Mouse (Mus musculus) monocyte, adult 5-6 weeks (primary cell): ENCODE measurements around the gene Dleu7. TPM values are rescaled to one million over a fixed set of nuclear protein-coding genes. Genes with fewer than 3 reads are reported as not detected.

ENCODE experiments used
- ATAC-seq: fragments of 153-309, 156-312 bp; replicated peaks from 2 replicates; pipeline ENCODE4 v1.8.0; 2017; ENCODE audit warnings: mild to moderate bottlenecking; ENCODE audit not compliant: low TSS enrichment, insufficient number of reproducible peaks, severe bottlenecking, poor library complexity, low FRiP score
- total RNA-seq: library from RNA; stranded (forward); fragments of 200-1000, 200-491, 200-594 nt; gene quantifications from 3 replicates; pipeline ENCODE4 v1.2.3, GENCODE M21; 2017

Gene Dleu7
- not detected in 3 replicates for total RNA-seq

- ATAC-seq: no peak
Measured at GRCm38 (mm10) chr14:62292488-62293339, at the start of gene Dleu7, which contains the start of gene Rnaseh2b. Gene Dleu7, minus strand, starts transcription at chr14:62293047. Gene Rnaseh2b, plus strand, starts transcription at chr14:62292589.

DNA sequence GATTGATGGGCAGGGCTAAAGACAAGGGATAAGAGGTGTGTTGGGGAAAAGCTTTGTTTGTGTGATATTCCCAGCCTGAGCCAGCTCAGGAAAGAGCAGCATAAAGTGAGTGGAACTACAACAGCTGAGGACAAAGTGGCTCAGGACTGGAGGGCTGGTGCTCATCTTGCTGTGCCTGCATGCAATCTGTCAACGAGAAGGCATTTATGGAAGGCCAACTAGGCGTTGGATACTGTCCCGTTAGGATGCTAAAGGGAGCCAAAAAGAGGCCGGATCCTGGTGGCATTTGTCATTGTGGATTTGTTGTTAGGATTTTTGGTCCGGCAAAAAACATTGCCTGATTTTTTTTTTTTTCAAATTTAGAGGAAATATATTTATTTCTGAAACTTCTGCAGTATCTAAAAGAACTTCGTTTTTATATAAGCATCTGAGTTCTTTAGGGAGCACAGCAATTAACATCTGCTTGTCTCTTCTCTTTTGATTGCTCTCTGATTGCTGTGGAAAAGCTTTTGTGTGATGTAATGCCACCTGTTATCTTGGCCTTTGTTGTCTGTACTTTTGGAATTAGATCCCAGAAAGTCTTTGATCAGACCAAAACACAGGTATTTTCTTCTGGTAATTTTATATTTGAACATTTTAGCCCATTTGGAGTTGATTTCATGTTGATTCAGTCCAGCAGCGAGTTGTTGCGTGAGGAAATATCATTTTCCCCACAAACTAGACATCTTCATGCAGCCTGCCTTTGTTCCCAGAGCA, 49.2 kb upstream of the Dleu7 start:
- ATAC-seq: no peak

- no peak for ATAC-seq
Measured at GRCm38 (mm10) chr14:62339196-62339595, 46.3 kb upstream of the Dleu7 start.

DNA sequence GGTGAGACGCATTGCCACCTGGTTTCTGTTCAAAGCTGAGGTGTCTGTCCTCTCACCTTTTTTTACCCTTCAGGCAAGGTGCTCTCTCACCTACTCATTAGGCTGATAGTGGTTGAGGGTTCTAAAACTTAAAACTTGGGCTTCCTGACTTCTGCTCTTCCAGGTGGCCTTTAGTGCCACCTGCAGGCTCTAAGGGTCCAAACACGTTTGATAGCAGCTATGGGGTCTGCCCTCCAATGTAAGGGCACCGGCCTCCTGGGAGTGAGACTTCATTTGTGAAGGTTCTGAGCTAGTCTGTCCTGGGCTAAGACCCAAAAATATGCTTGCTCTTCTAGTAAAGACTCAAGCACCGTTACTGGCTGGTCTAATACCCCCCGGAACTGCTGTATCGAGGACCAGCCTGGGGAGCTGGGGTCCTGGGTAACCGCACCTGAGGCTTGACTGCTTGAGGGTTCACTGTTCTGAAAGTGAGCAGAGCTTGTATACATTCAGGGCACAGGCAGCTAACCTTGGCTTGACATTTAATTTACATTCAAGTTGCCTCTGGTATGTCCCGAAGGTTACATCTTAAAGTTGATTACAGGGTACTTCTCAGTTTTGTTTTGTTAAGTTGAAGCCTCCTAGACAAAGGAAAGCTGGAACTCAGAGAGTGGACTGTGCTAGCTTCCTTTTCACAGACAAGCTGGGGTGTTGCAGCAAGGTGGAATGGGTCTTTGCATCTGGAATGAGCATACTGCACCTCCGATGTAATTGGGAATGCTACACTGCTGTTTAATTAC, 41.3 kb upstream of the Dleu7 start:
- no peak for ATAC-seq

- ATAC-seq: peak; percentile 64
Measured at GRCm38 (mm10) chr14:62331866-62332619, 39.2 kb upstream of the Dleu7 start.

DNA sequence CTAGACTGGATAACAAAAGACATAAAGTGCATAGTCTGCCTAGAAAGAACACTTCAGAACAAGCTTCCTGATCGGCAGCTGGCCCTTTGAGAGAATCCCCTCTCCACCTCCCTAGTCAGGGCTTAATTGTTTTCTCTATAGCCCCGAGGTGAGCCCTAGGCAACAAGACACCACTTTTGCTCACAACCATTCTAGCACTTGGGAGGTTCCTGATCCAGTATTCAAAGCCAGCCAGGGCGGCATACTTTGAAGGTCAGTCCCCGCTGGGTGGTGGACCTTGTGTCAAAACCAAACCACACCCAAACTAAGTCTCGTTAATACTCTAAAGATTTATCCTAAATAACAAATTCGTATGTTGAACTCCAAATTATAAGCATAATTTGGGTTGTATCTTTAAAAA, 38.6 kb upstream of the Dleu7 start:
- ATAC-seq: no peak

- 0 out of 2 replicates have a peak, but pooled peaks have one; percentile 5 for ATAC-seq
Measured at GRCm38 (mm10) chr14:62329631-62330030, 36.8 kb upstream of the Dleu7 start.

DNA sequence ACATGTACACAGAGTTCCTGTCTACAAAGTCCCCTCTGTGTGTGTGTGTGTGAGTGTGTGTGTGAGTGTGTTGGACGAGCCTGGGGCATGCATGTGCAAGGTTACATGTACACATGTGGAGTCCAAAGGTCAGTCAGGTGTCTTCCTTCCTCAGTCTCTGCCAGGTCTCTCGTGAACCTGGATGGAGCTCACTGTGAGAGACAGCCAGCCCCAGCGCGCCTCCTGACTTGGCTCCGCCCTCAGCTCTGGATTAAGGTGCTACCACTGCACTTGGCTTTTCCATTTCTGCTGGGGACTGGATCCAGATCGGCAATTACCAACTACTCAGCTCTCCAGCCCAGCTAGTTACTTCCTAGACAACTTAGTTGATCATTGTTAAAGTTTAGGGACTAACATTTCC, 35.8 kb upstream of the Dleu7 start:
- 0 out of 2 replicates have a peak, but pooled peaks have one; percentile 14 for ATAC-seq

DNA sequence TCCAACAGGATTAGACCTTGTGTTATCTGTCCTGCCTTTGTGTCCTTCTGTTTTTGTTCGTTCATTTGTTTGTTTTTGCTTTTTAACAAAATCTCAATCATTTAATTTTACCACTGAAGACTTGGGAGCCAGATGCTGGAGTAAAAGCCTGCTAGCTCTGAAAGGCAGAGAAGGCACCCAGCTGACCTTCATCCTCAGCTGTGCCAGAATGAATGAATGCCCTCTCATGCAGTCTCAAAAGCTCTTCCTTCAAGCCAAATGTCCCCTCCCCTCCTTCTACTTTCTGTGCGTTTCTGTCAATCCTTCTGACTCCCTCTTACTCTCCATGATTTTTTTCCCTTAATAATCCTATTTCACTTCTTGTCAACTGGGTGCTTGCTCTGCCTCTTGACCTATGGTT, 34.3 kb upstream of the Dleu7 start:
- ATAC-seq: no peak

DNA sequence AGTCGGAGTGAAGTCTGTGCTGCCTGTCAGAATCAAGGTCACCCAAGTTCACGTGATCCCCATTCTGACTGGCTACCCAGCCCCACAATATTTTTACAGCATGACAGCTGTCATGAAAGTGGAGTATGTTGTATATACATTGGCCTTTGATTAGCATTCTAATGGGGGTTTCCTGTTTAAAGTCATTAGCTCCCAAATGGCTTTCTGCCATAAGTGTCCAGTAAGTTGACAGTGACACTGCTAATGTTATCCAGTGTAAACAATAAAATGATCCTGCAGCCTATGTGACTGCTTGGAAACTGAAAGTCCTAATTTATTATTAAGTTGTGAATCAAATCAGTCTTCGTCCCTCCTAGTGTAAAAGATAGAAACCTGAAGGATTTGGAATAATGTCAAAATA, 33.2 kb upstream of the Dleu7 start:
- ATAC-seq: no peak

- no peak for ATAC-seq
Measured at GRCm38 (mm10) chr14:62324943-62325342, 32.1 kb upstream of the Dleu7 start.

- no peak for ATAC-seq
Measured at GRCm38 (mm10) chr14:62323457-62323856, 30.6 kb upstream of the Dleu7 start.

- ATAC-seq: no peak
Measured at GRCm38 (mm10) chr14:62322581-62323344, 29.9 kb upstream of the Dleu7 start.

GRCm38 (mm10) chr14:62311672-62312071, 18.8 kb upstream of the Dleu7 start:
- ATAC-seq: no peak

- ATAC-seq: no peak
Measured at GRCm38 (mm10) chr14:62309026-62309425, 16.2 kb upstream of the Dleu7 start.

DNA sequence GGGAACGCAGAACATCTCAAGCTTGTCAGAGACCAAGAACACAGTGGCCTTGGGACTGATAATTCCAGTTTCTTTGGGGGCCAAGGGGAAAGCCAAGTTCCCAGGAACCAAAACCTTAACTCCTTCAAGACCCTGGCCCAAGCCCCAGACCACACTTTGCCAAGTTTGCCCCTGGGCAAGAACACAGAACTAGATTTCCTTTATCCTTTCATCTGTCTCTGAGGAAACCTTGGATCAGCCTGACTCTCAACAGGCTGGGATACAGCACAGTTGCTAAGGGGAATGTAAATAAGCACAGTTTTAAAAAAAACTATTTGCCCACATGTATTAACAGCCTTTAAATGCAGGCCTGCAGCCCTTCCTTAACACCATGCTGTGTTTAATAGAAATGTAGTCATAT, 14.7 kb upstream of the Dleu7 start:
- ATAC-seq: no peak

DNA sequence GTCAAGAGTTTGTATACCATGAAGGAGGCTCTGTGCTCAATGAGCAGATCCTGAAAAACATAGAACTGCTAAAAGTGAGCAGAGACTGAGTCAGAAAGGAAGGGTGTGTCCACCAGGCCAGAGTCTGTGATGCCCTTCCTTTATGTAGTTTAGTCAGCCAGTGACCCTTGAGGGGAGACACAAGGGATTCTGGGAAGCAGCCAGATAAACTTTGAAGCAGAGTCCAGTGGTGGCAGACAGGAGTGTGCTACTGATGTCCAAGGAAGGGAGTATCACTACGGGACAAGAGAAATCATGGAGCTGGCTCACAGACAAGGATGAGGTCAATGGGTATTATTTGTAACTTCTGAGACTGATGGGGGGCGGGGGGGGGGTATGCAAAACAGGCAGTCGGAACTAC, 7.2 kb upstream of the Dleu7 start:
- ATAC-seq: no peak

- ATAC-seq: no peak
Measured at GRCm38 (mm10) chr14:62298808-62299207, 6.0 kb upstream of the Dleu7 start.
